Mouse (Mus musculus): Measurements from ENCODE around the gene Nol11. TPM values are rescaled to one million over a fixed set of nuclear protein-coding genes. Genes with fewer than 3 reads are reported as not detected.

The Nol11 gene
- 25.2 to 32.3 TPM (median 26.5 TPM) in 3 replicates for total RNA-seq (2017)

DNA sequence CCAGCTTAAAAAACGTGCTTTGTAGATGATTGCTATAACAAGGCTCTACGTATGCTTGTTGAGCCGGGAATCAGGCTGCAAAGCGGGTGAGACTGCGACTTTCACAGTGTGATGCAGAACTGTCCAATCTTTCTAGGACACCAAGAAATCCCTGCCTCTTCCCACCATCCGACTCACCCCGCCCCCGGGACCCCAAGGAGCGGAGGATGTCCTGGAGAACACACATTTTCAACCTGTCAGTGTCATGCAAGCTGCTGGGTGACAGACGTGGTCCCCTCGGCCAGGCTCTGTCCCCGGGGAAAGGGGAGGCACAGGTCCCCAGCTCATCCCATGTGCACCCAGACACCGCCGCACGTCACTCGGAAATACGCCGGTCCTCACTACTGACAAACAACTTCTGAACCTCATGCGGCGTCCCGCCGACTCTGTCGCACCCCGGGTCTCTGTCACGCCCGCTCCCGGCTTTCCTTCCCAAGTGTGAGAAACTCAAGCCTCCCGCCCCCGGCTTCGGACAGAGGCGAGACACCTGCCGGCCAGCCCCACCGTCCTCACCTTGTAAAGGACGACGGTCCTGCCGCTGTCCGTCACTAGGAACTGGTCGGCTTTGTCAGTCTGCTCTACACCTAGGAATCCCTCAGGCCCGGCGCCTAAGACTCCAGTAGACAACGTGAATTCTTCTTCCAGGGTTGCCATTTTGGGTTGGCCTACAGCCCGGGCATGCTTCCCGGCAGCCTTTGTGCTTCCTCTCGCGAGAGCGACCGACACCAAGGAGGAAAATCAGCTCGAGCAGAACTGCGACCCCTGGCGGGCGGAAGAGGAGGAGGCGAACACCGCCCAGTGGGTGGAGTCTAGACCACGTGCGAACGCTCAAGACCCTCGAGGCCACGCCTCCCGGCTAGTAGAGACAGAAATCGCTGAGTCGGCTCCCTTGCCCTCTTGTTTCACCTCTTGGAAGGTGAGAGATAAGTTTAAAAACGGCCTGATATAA is at the start of gene Nol11:
Gene Nol11 (minus strand): TSS at position 817 of the 988 bp plus-strand sequence.
- peak; percentile 99 for ATAC-seq (replicated peaks; ENCODE audit: insufficient number of reproducible peaks, low FRiP score, low TSS enrichment, poor library complexity, severe bottlenecking)

DNA sequence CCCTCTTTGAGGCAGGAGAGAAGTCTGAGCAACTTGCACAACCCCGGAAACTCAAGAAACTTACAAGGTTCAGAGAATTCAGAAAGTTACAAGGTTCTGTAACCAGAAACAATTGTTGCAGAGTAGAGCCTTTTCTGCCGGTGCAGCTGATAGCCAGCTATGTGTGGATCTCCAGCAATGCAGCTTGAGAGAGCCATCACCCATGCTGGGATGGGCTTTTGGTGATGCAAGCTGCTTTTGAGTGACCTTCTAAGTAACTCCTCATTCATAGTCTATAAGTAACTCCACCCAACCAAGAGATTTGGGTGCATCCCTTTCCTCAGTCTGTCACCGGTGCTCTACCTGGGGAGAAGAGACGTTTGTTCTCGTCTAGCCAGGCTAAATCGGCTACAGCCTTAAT is 49.3 kb upstream of the Nol11 start:
- ATAC-seq (replicated peaks; ENCODE audit: insufficient number of reproducible peaks, low FRiP score, low TSS enrichment, poor library complexity, severe bottlenecking), result no peak

DNA sequence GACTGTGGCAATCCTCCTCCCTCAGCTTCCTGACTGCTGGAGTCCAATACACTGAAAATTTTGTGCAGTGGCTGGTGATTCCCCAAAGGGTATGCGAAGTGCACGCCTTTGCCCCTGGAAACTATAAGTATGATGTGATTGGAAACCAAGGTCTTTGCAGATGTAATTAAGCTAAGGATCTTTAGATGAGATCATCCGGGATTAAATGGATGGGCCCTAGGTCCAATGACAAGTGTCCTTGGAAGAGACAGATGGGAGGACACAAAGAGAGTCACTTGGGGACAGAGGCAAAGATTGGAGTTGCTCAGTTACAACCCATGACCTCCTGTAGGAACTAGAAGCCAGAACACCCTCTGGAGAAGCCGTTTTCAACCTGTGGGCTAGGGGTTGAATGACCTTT is 48.4 kb upstream of the Nol11 start:
- no peak for ATAC-seq (replicated peaks; ENCODE audit: insufficient number of reproducible peaks, low FRiP score, low TSS enrichment, poor library complexity, severe bottlenecking)

DNA sequence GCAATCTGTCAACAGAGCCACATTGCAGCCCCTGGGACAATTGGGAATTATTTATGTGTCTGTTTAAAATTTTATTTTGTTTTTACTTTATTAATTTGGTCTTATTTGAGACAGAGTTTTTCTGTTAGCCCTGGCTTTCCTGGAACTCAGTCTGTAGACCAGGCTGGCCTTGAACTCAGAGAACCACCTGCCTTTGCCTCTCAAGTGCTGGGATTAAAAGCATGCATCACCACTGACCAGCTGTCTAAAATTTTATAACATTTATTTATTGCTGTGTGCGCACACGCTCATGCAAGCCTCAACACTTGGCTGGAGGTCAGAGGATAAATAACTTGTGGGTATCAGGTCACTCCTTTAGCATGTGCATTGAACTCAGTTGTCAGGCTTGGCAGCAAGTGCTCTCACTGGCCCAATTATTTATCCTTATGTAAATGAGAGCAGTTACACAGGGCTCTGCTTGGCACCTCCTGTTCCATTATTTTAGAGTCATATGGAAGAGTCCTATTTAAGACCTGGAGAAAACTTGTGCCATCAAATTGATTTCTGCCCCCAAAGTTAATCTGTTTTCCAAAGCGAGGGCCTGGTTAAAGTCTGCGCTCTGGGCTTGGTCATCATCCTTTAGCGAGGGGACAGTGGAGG is 44.2 kb upstream of the Nol11 start:
- ATAC-seq (replicated peaks; ENCODE audit: insufficient number of reproducible peaks, low FRiP score, low TSS enrichment, poor library complexity, severe bottlenecking), result no peak

DNA sequence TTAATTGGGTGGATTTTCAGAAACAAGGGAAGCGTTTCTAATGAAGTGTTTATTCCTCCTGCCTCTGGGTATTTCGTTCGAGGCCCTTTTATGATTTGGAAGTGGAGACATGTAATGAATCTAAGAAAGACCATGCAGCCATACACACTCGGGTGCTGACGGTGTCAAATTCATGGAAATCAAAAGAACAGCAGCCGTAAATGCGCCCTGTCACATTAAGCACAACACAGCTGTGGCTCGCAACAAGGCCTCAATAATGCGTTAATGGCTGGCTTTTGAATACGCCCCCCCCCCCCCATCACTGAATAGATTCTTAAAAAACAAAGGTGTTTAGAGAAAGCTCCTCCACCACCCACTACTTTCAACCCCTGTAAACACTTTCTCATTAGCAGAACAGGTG is 40.9 kb upstream of the Nol11 start:
- no peak for ATAC-seq (replicated peaks; ENCODE audit: insufficient number of reproducible peaks, low FRiP score, low TSS enrichment, poor library complexity, severe bottlenecking)

DNA sequence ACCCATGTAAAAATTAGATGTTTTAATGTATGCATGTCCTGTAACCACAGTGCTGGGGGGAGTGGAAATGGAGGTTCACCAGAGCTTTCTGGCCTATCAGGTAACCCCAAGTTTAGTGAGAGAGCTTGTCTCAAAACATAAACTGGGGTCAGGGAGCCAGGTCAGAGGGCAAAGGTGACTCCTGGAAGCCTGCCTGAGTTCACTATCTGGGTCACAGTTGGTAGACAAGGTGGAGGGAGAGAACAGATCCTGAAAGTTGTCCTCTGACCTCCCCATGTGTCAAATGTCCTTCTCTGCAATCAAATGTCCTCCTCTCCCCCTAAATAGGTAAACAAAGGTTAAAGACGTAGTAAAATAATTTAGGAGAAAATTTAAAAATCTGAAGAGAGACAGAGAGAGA is 37.2 kb upstream of the Nol11 start:
- no peak for ATAC-seq (replicated peaks; ENCODE audit: insufficient number of reproducible peaks, low FRiP score, low TSS enrichment, poor library complexity, severe bottlenecking)

DNA sequence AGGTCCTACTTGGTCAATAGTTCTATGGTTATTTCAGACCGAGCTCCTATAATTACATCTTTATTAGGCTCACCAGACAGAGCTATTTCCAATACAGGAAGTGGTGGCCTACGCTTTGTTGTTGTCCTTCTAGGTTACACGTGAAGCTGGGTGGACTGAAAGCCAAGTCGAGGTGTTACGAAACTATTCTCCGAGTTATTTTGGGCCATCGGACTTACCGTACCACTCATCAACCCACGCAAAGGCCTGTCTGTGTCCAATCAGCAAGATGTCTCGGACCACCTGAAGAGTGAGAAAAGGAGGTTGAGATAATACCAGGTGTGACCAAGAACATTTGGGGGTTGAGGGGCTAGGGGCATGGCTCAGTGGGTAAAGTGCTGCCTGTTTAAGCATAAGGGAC is 36.8 kb upstream of the Nol11 start:
- no peak for ATAC-seq (replicated peaks; ENCODE audit: insufficient number of reproducible peaks, low FRiP score, low TSS enrichment, poor library complexity, severe bottlenecking)

DNA sequence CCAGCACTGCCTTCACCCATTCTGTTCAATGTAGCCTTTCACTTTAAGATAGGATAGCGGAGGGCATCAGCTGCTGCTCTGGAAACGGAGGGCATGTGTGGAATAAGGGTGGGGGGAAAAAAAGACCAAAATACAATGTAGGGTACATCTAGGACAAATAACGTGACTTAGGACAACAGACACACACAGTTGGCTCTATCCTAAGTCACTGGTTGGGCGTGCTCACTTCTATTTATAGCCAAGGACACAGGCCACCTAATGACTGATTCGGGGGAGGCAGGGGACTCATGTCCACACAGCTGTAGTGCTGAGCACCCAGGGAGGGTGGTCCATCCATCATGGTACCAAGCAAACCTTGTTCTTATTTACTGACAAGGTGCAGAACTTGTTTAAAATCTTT is 36.1 kb upstream of the Nol11 start:
- no peak for ATAC-seq (replicated peaks; ENCODE audit: insufficient number of reproducible peaks, low FRiP score, low TSS enrichment, poor library complexity, severe bottlenecking)

DNA sequence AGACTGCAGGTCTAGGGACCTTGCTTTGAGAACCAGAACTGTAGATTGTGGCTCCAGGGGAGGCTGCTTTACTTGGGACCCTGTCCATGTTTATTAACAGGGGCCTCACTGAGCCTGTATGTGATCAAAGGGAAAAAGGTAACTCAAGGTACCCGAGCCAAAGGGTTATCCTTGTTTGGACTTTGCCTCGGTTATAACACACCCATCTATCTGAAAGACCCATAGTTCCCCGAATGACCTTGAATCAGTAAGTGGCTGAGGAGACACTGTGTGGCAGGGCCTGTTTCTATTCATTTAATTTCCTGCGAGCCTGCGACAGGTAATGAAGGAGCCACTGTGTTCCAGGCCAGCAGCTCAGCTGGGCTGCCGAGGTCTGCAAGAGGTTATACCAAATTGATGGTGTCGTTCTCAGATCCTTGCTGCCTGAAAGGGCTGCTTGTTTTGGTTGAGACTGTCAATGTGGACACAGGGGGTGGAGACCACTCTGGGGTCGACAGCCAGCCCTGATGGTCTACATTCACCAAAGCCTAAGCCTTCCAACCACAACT is 34.6 kb upstream of the Nol11 start:
- ATAC-seq (replicated peaks; ENCODE audit: insufficient number of reproducible peaks, low FRiP score, low TSS enrichment, poor library complexity, severe bottlenecking), result no peak

DNA sequence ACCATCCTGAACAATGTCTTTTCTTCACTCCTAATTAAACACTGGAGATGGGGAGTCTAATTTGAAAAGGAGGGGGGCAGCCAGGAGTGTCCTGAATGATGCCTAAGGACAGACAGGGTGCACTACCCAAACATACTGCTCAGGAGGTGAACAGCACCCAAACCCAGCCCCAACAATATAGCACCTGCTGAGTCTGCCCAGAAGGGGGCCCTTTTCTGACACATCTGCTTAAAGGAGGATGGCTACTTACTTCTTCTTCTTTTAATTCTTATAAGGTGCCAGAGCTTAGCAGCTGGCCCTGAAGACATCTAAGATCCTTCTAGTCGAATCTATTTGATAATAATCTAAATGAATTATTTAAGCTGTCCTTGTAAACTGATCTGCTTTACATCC is 34.0 kb upstream of the Nol11 start:
- ATAC-seq (replicated peaks; ENCODE audit: insufficient number of reproducible peaks, low FRiP score, low TSS enrichment, poor library complexity, severe bottlenecking), result no peak

DNA sequence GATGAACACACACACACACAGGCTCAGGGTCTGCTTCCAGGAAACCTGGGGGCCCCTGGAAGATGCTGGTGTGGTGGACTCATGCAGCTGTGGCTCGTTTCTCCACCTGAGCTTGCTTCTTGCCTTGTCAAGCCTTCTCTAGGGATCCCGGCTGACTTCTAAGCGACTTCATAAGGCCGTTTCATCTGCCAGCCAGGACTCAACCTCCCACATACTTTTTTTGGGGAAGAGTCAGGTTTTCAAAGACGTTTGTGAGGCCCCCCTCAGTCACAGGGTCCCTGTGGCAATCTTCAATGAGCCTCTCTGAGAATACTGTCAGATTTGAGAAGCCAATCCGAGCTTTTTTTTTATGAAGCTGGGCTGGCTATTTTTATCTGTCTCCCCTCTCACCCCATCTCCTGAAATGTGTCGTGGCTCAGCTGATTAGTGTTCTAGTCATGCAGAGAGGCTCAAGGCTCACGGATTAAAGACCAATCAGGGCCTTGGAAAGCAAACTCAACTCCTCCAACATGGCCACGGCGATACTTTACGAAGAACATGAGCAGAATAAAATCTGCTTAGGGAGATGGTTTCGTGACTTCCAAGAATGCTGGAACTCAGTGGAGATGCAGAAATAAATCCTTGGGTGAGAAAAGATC is 33.5 kb upstream of the Nol11 start:
- ATAC-seq (replicated peaks; ENCODE audit: insufficient number of reproducible peaks, low FRiP score, low TSS enrichment, poor library complexity, severe bottlenecking), result no peak

DNA sequence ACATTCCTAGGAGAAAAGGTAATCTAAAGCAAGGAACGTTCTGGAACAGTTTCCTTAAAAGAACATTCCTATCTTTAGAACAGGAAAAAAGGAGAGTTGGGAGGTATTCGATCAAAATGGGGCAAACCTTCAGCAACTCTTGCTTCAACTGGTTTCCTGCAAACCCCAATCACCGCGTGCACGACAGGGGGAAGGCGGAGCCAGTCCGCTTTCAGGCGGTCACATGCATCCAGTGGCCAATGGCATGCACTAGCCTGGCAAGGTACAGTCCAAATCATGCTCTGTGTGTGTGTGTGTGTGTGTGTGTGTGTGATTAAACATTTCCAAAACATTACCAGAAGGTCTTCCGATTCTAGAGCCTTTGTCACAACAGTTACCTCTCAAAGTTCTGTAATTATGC is 25.9 kb upstream of the Nol11 start:
- no peak for ATAC-seq (replicated peaks; ENCODE audit: insufficient number of reproducible peaks, low FRiP score, low TSS enrichment, poor library complexity, severe bottlenecking)

DNA sequence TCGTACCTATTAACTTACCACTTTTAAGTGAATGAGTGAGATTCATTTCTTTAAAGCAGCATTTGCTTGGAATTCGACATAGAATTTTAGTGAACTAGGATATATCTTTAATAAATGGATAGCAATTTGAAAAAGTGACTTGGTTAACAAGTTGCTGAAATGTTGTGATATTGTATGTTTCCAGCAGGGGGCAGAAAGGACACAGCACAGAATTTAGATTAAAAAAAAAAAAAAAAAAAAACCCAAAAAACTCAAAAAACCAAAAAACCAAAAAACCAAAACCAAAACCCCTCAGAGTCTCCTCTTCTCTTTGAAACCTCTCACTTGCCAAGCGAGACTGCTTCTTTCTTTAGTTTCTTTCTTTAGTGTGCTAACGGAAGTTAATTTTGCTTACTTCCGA is 24.6 kb upstream of the Nol11 start:
- ATAC-seq (replicated peaks; ENCODE audit: insufficient number of reproducible peaks, low FRiP score, low TSS enrichment, poor library complexity, severe bottlenecking), result no peak

DNA sequence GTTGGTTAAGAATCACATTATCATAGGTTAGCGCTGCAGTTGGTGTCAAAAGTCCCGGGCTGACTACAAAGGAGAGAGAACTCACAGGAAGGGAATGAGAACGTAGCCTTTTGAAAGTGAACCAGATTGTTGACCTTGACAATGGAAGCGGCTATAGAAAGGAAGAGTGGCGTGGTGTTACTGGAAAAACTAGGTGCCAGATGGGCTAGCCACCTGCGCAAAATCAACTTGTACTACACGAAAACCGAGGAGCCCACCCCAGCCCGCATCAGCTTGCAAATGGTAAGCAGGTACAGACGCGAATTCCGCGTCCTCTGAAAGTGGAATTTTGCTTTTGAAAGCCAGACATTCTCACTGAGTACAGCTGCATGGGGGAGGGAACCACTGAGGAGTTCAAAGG is 20.6 kb upstream of the Nol11 start:
- no peak for ATAC-seq (replicated peaks; ENCODE audit: insufficient number of reproducible peaks, low FRiP score, low TSS enrichment, poor library complexity, severe bottlenecking)

DNA sequence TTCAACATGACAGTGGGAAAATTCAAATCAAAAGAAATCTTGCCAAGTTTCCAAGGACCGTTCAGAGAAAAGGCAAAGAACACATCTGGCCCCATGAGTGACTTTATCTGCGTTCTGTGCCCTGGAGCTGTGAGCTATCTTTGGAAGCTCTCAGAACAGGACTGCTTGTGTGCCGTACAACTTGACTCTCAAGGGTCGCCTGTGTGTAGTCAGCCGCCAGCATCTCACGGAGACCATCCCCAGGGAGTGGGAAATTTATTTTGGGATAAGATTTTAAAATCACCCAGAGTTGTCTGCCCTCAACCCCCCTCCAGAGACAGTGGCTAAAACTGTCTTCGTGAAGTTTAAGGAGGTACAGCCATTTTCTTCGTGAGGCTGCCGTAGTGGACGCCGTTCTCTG is 12.6 kb upstream of the Nol11 start:
- no peak for ATAC-seq (replicated peaks; ENCODE audit: insufficient number of reproducible peaks, low FRiP score, low TSS enrichment, poor library complexity, severe bottlenecking)

DNA sequence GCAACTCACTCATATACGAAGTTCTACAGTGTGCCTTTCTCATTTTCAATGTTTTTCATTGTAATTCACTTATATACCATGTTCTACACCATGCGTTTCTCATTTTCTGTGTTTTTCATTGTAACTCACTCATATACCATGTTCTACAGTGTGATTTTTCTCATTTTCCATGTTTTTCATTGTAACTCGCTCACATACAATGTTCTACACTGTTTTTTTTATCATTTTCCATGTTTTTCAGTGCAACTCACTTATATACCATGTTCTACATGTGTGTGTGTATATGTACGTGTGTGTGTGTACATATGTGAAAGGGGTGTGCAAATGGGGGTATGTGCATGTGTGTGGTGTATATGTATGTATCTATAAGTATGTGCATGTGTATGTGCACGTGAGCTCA is 10.1 kb upstream of the Nol11 start:
- ATAC-seq (replicated peaks; ENCODE audit: insufficient number of reproducible peaks, low FRiP score, low TSS enrichment, poor library complexity, severe bottlenecking), result 0 out of 2 replicates have a peak, but pooled peaks have one; percentile 63

DNA sequence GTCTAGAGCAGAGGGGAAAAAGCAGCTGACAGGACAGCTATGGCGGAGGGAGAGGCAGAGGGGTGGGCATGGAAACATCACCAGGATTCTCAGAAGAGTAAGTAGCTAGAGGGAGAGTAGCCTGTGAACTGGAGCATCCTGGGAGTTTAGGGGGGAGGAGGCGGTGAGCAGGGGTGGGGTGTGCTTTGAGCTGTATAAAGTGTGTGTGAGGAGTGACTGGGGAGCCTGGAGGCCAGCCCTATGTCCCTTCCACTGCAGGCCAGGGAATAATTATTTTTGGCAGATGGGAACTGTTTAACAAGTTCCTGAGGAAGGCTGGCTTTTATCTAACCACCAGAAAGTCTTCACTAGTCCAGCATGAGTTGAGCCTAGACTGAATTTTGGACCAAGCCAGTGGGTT is 6.2 kb upstream of the Nol11 start:
- no peak for ATAC-seq (replicated peaks; ENCODE audit: insufficient number of reproducible peaks, low FRiP score, low TSS enrichment, poor library complexity, severe bottlenecking)

DNA sequence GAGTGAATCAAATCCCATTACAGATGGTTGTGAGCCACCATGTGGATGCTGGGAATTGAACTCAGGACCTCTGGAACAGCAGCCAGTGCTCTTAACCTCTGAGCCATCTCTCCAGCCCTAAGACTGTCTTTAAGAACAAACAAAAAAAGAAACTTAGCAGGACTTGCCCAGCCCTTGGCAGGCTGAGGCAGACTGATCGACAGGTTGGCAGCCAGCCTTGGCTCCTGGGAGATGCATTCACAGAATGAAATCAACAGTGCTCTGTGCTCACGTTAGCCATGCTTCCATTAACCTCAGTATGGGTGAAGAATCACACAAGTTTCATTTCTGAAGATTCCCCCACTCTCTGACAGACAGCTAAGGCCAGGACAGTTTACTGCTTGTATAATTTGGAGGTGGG is 1.2 kb upstream of the Nol11 start:
- no peak for ATAC-seq (replicated peaks; ENCODE audit: insufficient number of reproducible peaks, low FRiP score, low TSS enrichment, poor library complexity, severe bottlenecking)

DNA sequence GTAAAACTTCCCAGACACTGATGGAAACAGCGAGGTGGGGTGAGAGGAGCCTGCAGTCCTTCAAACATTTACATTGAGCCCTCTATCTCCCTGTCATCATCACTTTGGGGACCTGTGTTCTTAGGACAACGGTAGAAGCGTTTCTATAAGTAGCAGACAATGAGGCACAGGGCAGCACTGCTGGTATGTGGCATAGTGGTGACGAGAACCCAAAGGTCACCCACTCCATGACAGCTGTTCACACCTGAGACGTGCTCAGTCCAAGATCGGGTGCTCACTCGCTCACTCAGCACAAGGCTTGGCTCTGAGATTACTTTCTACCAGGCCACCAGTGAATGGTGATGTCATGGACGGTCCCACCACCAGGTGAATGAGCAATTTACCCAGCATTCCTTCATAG is 5.4 kb downstream of the Nol11 start:
- no peak for ATAC-seq (replicated peaks; ENCODE audit: insufficient number of reproducible peaks, low FRiP score, low TSS enrichment, poor library complexity, severe bottlenecking)

All from monocyte, adult 5-6 weeks (primary cell).